Mouse (Mus musculus) midbrain, embryonic 15.5 days (tissue): Measurements from ENCODE around the gene Zfp296. TPM values are rescaled to one million over a fixed set of nuclear protein-coding genes. Genes with fewer than 3 reads are reported as not detected.
"Not testable (repeated sequence)": the region's sequence is repeated elsewhere in the genome, so short reads cannot be mapped to it uniquely, and the experiment has no call there.

Experiments
- ATAC-seq: fragments of 200-750 bp; cut with Nextera tagmentation; replicated peaks from 2 replicates; pipeline ENCODE4 v1.8.0; 2017; ENCODE audit warnings: moderate TSS enrichment
- H3K27ac ChIP-seq: fragments of 300-500 bp; sonication (generic); 2 replicates; pipeline ENCODE4 v1.5.1; 2015; ENCODE audit warnings: mild to moderate bottlenecking, inconsistent platforms
- H3K27me3 ChIP-seq: fragments of 300-500 bp; sonication (generic); replicated peaks from 2 replicates; pipeline ENCODE4 v1.6.1; 2015; ENCODE audit warnings: inconsistent platforms
- H3K36me3 ChIP-seq: fragments of 300-500 bp; sonication (generic); replicated peaks from 2 replicates; pipeline ENCODE4 v1.6.1; 2015; ENCODE audit warnings: inconsistent platforms
- H3K4me1 ChIP-seq: fragments of 300-500 bp; sonication (generic); 2 replicates; pipeline ENCODE4 v1.6.1; 2015; ENCODE audit warnings: inconsistent platforms
- H3K4me2 ChIP-seq: fragments of 300-500 bp; sonication (generic); 2 replicates; pipeline ENCODE4 v1.6.1; 2015; ENCODE audit warnings: inconsistent platforms, mild to moderate bottlenecking, moderate library complexity
- H3K4me3 ChIP-seq: fragments of 300-500 bp; sonication (generic); 2 replicates; pipeline ENCODE4 v1.5.1; 2015; ENCODE audit warnings: mild to moderate bottlenecking, inconsistent platforms
- H3K9ac ChIP-seq: fragments of 300-500 bp; sonication (generic); 2 replicates; pipeline ENCODE4 v1.6.1; 2015; ENCODE audit warnings: mild to moderate bottlenecking, inconsistent platforms
- H3K9me3 ChIP-seq: fragments of 300-500 bp; sonication (generic); 2 replicates; pipeline ENCODE4 v1.6.1; 2016; ENCODE audit warnings: inconsistent platforms
- WGBS: fragments of 180-500 bp; shearing (Covaris S2); methylation state at CpG from one replicate; pipeline ENCODE4 v1.1.7; 2015; ENCODE audit warnings: mixed read lengths; 5-methylcytosine and 5-hydroxymethylcytosine counted together
- polyA plus RNA-seq: library from polyadenylated mRNA; unstranded; fragments of >200 nt; fragmentation: Nextera tagmentation; extraction: Ambion mirVana; gene quantifications from 2 replicates; pipeline ENCODE4 v1.2.1, GENCODE M21; 2015

Zfp296 gene
- polyA plus RNA-seq, 1 experiment from 2014 or later: 0.25 TPM

DNA sequence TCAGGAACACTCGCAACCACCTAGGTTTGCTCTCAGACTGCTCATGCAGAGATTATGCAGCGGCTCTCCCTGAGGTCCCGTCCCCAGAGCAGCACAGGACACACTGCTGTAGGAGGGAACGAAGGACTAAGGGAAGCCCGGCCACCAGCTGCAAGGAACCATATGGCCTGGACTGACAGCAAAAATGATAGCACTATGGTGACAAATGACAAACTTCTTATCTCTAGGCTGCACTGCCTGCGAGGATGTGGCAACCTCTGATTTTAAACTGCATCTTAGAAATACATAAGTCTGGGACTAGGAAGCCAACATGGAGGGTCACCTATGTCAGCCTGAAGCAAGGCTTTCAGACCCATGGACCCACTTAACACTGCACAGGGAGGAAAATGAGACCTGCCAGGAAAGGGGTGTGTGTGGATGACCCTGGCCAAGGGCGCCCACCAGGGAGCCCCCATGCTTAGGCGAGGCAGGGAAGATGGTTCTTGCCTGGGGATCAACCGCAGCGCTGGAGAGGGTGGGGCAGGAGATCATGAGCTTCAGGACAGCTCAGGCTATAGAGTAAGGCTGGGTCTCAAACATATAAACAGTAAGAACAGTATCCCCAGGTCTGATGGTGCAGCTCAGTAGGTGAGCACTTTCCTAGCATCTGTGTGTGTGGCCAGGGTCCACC is 16.1 kb downstream of the Zfp296 start:
- H3K27me3 ChIP-seq: no peaks in the 10 kb centered on the region
- no peak overlapping the region for H3K4me2 ChIP-seq
- H3K4me3 ChIP-seq: no peak overlapping the region
- no peak for ATAC-seq
- H3K9ac ChIP-seq: no peak overlapping the region
- no peak overlapping the region for H3K27ac ChIP-seq
- H3K36me3 ChIP-seq: peaks cover 39% of the 10 kb centered on the region
- WGBS: 89% methylated on average over 10 of the region's 10 CpGs
- no peaks in the 10 kb centered on the region for H3K4me1 ChIP-seq
- H3K9me3 ChIP-seq: no peaks in the 10 kb centered on the region

DNA sequence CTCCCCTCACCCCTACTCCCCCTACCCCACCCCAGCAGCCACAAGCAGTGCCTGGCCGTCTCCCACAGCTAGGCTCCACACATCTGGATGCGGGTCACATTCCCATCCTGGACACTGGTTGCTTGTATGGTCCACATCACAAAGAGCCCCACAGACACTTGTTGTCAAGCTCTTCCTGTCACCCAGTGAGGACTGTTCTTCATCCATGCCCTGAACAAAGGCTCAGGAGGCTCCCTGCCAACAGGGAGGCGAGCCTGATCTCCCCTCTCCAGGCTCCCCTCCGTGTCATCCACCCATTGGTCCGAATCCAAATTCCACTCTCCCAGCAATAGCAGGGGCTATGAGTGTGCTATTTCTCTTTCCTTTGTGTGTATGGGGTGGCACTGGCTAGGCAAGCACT is 23.5 kb downstream of the Zfp296 start:
- Histone ChIP-seq H3K4me2 (no peak overlapping the region), H3K4me1 (peaks cover 35% of the 10 kb centered on the region), H3K9me3 (no peaks in the 10 kb centered on the region), H3K9ac (no peak overlapping the region), H3K27ac (no peak overlapping the region), H3K36me3 (peaks cover 8% of the 10 kb centered on the region; the same call in 1 of the 2 replicates), H3K27me3 (no peaks in the 10 kb centered on the region), H3K4me3 (no peak overlapping the region)
- WGBS: 48% methylated on average over 5 of the region's 5 CpGs
- peak; percentile 38; the same call in 1 of the 2 replicates for ATAC-seq

DNA sequence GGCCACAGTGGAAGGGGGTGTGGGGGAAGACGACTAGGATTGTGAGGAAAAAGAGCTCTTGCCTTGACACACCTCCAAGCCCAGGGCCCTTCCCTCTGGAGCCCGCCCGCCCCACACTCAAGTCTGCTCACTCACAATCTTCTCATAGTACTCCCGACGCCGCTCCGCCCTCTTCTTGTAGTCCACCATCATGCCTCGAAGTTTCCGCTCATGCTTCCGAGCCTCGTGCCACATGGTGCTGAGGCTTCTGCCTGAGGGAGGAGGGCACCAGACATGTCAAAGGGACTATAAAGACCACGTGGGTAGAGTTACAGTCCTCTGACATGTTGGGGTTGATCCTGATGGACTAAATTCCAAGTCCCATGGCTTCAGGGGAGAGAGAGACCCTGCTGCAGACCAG is 26.0 kb downstream of the Zfp296 start:
- 84% methylated on average over 12 of the region's 12 CpGs for WGBS
- no peak overlapping the region for H3K27ac ChIP-seq
- peak overlapping the region; percentile 100 for H3K4me3 ChIP-seq
- H3K27me3 ChIP-seq: no peaks in the 10 kb centered on the region
- H3K9ac ChIP-seq: no peak overlapping the region
- peak overlapping the region; percentile 93 for H3K4me2 ChIP-seq
- peaks cover 7% of the 10 kb centered on the region; the same call in 1 of the 2 replicates for H3K36me3 ChIP-seq
- H3K9me3 ChIP-seq: no peaks in the 10 kb centered on the region
- H3K4me1 ChIP-seq: peaks cover 35% of the 10 kb centered on the region
- ATAC-seq: no peak

DNA sequence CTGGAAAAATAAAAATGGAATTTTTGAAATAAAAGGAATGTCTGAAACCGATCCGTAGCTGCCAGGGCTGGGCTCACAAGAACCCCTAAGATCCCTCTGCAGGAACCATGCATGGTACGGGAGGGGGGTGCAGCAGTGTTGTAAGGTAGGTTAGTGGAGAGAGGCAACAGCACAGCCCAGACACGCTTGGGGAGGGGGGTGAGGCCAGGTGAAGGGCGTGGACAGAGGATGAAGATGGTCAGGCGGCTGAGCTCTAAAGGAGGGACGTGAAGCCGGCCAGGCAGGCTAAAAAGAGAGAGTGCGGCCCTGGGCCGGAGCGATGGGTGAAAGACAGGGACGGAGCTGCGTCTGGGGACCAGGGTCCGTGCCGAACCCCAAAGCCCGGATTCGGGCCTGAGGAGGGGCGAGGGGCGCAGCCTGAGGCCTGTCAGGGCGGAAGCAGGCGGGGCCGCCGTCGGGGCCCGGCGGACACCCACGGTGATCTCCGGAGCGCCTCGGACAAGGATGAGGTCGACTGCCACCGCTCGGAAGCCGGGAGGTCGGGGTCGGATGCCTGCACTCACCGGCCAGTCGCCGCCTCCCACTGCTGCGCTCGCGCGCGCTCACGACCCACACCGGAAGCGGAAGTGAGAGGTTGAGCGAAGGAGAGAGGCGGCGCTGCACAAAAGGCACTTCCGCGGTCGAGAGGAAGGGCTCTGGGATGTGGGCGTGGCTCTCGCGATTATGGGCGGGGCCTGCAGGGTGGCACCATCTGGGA is 26.9 kb downstream of the Zfp296 start, which contains the start of gene Clasrp:
Clasrp (minus strand) TSS at position 638 of the 757 bp plus-strand sequence.
- H3K9ac ChIP-seq: peak within 1 kb of the TSS; percentile 99
- H3K36me3 ChIP-seq: 0 out of 2 replicates have a peak, but pooled peaks cover 4% of the 10 kb centered on the region
- H3K4me2 ChIP-seq: peak within 1 kb of the TSS; percentile 93
- peak; percentile 92 for ATAC-seq
- H3K4me1 ChIP-seq: peaks cover 35% of the 10 kb centered on the region
- H3K27me3 ChIP-seq: no peaks in the 10 kb centered on the region
- 2% methylated on average over 56 of the region's 57 CpGs for WGBS
- H3K9me3 ChIP-seq: no peaks in the 10 kb centered on the region
- peak within 1 kb of the TSS; percentile 79 for H3K27ac ChIP-seq
- peak within 1 kb of the TSS; percentile 100 for H3K4me3 ChIP-seq

DNA sequence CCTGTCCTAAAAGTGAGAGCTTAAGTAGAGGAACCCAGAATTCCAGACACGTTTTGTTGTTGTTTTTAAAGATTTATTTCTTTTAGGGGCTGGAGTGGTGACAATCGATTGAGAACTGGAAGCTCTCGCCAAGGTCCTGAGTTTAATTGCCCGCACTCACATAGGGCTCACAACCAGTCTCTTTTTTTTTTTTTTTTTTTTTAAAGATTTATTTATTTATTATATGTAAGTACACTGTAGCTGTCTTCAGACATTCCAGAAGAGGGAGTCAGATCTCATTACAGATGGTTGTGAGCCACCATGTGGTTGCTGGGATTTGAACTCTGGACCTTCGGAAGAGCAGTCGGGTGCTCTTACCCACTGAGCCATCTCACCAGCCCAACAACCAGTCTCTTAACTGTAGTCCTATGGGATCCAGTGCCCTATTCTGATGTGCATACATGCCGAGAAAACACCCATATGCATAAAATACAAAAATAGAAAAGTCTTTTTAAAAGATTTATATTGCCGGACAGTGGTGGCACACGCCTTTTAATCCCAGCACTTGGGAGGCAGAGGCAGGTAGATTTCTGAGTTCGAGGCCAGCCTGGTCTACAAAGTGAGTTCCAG is 27.6 kb downstream of the Zfp296 start:
- not testable (repeated sequence) for H3K9me3 ChIP-seq, ATAC-seq, H3K27me3 ChIP-seq, H3K36me3 ChIP-seq
- peak overlapping the region; percentile 99 for H3K9ac ChIP-seq
- H3K4me3 ChIP-seq: peak overlapping the region; percentile 100
- peak overlapping the region; percentile 93 for H3K4me2 ChIP-seq
- peak overlapping the region; percentile 79; the same call in 1 of the 2 replicates for H3K27ac ChIP-seq
- 60% methylated on average over 10 of the region's 10 CpGs for WGBS
- peaks cover 34% of the 10 kb centered on the region for H3K4me1 ChIP-seq

DNA sequence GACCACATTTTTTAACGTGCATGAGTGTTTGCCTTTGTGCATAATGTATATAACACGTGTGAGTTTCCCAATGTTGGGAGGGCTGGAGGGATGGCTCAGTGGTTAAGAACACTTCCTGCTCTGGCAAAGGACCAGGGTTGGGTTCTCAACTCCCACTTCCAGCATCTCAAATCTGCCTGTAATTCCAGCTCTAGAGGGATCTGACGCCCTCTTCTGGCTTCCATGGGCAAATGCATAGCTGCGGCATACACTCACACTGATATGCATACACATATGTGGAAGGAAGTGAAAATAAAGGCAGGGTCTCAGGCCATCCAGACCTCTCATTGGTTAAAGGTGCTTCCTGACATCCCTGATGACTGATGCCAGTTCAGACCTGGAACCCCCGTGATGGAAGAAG is 30.2 kb downstream of the Zfp296 start:
- no peak overlapping the region for H3K27ac ChIP-seq
- no peak for ATAC-seq
- no peak overlapping the region for H3K4me2 ChIP-seq
- peaks cover 15% of the 10 kb centered on the region for H3K4me1 ChIP-seq
- 80% methylated on average over 5 of the region's 5 CpGs for WGBS
- H3K9me3 ChIP-seq: no peaks in the 10 kb centered on the region
- no peak overlapping the region for H3K9ac ChIP-seq
- H3K36me3 ChIP-seq: no peaks in the 10 kb centered on the region
- no peak overlapping the region for H3K4me3 ChIP-seq
- no peaks in the 10 kb centered on the region for H3K27me3 ChIP-seq

DNA sequence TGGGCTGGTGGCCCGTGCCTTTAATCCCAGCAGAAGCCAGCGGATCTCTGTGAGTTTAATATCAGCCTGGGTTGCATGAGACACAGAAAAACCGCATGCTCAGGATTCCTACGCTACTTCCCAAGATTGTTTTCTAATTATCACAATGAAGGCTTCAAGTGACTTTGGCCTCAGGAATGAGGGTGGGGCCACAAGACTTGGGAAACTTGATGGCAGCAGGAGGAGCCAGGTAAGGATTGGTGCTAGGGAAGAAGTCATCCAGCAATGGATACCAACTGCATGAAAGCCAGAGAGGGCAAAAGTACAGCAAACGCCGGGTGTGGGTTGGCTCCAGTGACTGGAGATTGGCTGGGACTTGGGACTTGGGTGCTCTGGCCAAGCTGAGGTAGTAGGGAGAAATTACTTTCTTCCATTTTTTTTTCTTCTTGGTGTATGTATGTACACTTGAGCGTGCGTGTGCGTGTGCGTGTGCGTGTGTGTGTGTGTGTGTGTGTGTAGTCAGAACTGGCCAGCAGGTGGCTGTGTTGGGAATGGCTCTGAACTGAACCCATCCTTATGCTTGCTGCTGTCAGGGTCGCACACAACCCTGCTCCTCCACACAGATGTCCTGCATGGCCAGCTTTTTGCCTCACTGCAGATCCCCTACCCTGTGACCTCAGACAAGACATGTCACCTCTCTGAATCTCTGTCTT is 32.7 kb downstream of the Zfp296 start:
- no peak overlapping the region for H3K9ac ChIP-seq
- ATAC-seq: no peak
- WGBS: 92% methylated on average over 12 of the region's 12 CpGs
- H3K27me3 ChIP-seq: no peaks in the 10 kb centered on the region
- H3K27ac ChIP-seq: no peak overlapping the region
- no peak overlapping the region for H3K4me2 ChIP-seq
- H3K4me3 ChIP-seq: no peak overlapping the region
- H3K4me1 ChIP-seq: no peaks in the 10 kb centered on the region
- H3K36me3 ChIP-seq: no peaks in the 10 kb centered on the region
- no peaks in the 10 kb centered on the region for H3K9me3 ChIP-seq

DNA sequence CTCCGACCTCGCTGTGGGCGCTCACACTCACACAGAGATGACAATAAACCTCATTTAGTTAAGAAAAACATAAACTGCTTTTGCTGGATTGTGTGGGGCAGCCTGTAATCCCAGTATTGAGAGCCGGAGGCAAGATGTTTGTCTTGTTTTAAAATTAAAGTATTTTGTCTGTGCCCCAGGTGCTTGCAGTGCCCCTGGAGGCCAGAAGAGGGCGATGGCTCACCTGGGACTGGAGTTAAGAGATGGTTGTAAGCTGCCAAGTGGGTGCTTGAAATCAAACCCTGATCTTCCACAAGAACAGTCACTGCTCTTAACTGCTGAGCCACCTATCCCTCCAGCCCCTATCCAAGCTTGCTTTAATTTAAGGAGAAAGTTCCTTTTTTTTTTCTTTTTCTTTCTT is 33.9 kb downstream of the Zfp296 start:
- no peak for ATAC-seq
- Histone ChIP-seq H3K27ac (no peak overlapping the region), H3K4me3 (no peak overlapping the region), H3K4me2 (no peak overlapping the region), H3K9me3 (no peaks in the 10 kb centered on the region), H3K27me3 (no peaks in the 10 kb centered on the region), H3K36me3 (no peaks in the 10 kb centered on the region), H3K4me1 (no peaks in the 10 kb centered on the region), H3K9ac (no peak overlapping the region)
- WGBS: 79% methylated on average over 5 of the region's 5 CpGs

DNA sequence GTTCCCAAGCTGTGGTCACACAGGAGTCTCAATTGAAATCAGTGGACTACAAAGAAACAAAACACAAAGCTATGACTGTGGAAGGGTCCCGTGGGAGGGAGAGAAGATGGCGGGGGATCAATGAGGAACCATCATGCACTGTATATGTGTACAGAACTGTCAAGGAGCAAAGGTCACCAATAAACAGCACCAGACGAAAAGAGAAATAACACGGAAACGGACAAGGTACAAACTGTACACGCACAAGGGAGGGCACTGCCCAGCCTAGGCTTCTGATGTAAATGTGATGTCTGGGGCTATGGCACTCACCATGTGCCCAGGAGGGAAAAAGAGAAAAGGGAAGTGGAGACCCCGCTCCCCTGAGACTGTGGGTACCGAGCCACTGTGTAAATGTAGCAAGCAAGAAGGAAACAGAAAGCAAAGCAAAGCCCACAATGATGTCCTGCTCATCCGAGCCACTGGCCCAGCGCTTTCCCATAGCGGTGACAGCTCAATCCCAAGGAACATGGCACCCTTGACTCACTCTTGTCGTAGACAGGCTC is 38.0 kb downstream of the Zfp296 start:
- WGBS: 89% methylated on average over 12 of the region's 12 CpGs
- H3K4me3 ChIP-seq: no peak overlapping the region
- H3K4me2 ChIP-seq: no peak overlapping the region
- no peak overlapping the region for H3K27ac ChIP-seq
- no peaks in the 10 kb centered on the region for H3K36me3 ChIP-seq
- 0 out of 2 replicates have a peak, but pooled peaks cover 2% of the 10 kb centered on the region for H3K27me3 ChIP-seq
- H3K9me3 ChIP-seq: no peaks in the 10 kb centered on the region
- H3K4me1 ChIP-seq: 0 out of 2 replicates have a peak, but pooled peaks cover 9% of the 10 kb centered on the region
- no peak for ATAC-seq
- no peak overlapping the region for H3K9ac ChIP-seq

DNA sequence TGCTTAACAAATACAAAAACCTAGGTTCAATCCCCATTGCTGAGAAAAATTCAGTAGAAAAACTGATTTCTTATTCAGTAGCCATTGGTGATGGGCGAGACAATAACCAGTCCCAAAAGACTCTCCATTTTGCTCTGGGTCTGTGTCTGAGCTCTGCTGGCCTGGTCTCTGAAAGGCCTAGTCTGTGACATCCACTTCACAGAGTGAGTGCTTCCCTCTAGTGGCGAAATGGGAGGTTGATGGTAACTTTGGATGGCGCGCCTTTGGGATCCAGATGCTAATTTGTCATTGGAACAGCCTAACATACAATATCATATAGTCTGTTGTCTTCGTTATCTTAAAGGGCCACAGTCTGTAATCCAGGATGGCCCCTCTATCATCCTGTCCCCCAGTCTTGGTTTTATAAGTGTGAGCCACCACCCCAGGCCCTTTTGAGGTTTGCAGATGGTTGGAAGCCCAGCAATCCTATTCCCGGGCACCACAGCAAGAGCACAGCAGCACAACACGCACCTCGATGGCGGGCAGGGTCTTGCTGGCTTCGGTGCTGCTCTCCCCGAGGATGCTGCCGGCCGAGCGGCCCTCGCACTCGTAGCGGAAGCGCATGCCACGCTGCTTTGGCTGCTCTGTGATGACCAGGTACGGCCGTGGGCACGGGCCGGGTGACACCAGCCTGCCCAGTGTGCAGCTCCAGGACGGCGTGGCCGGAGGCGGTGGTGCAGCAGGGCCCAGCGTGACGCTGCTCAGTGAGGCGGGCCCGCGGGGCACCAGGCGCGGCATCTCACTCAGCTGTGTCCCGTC is 42.1 kb downstream of the Zfp296 start:
- ATAC-seq: peak; percentile 88
- Histone ChIP-seq H3K4me1 (0 out of 2 replicates have a peak, but pooled peaks cover 9% of the 10 kb centered on the region), H3K27ac (peak overlapping the region; percentile 60), H3K4me3 (peak overlapping the region; percentile 32), H3K4me2 (peak overlapping the region; percentile 51), H3K9ac (peak overlapping the region; percentile 38), H3K27me3 (0 out of 2 replicates have a peak, but pooled peaks cover 2% of the 10 kb centered on the region), H3K9me3 (no peaks in the 10 kb centered on the region), H3K36me3 (no peaks in the 10 kb centered on the region)
- 3% methylated on average over 35 of the region's 35 CpGs for WGBS

DNA sequence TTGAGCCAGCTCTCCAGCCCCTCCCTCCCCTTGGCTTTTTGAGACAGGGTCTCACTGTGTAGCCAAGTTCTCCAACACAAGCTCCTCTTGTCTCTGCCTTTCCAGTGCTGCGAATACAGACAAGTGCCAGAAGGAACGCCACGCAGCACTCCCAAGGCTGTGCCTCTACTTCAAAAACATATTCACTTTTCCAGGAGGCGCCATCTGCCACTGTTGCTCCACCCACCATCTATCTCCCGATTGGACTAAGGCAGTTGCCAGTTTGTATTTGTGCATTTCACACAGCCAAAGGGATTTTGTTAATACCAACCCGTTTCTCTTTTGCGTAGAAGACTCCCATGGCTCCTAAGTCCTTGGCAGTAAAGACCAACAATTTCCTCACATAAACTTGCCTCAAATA is 43.7 kb downstream of the Zfp296 start:
- H3K27me3 ChIP-seq: 0 out of 2 replicates have a peak, but pooled peaks cover 2% of the 10 kb centered on the region
- no peak overlapping the region for H3K27ac ChIP-seq
- no peak overlapping the region for H3K4me3 ChIP-seq
- 87% methylated on average over 7 of the region's 7 CpGs for WGBS
- H3K4me2 ChIP-seq: no peak overlapping the region
- no peaks in the 10 kb centered on the region for H3K9me3 ChIP-seq
- no peaks in the 10 kb centered on the region for H3K36me3 ChIP-seq
- H3K4me1 ChIP-seq: 0 out of 2 replicates have a peak, but pooled peaks cover 9% of the 10 kb centered on the region
- no peak for ATAC-seq
- no peak overlapping the region for H3K9ac ChIP-seq
